31 mouse cellular contexts compared by ENCODE assay signal in the genomic region with DNA sequence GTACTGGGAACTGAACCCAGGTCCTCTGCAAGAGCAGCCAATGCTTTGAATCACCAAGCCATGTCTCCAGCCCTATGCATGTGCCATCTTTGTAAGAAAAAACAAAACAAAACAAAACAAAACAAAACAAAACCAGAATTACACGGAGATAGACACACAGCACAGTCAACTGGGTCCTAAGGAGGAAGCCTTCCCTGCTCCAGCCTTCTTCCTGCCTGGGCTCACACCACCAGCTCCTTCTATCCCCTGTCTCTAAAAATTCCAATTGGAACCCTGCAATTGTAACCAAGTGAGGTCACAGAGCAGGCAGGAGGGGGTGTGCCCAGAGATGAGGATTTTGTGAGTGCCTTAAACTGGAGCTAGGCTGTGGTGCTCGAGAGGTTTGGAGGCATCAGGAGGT. TPM values are rescaled to one million over a fixed set of nuclear protein-coding genes. Genes with fewer than 3 reads are reported as not detected.
"Had no signal": no experiment of that assay in that cellular context is flagged by ENCODE, and none has a peak within 500 bp of the region (broad histone marks: within the 10 kb centered on the region; RNA-seq: fewer than 3 reads in every experiment).

A gene (plus strand): TSS at position 301 of the 400 bp plus-strand sequence.

- DNase-seq: kidney, postnatal 25 days; layer of hippocampus, adult 9-11 months; liver; lung, adult 18-20 months; lung, postnatal 10 days; lung, postnatal 36 days; retina, postnatal 1 day; right cerebral cortex, postnatal 25 days; spleen, adult 18-20 months; thymus, adult 2 months; thymus, postnatal 14 days; thymus, postnatal 4 days had no signal

- H3K4me2 ChIP-seq: limb, embryonic 13.5 days; liver, embryonic 12.5 days; liver, embryonic 15.5 days; lung, embryonic 15.5 days; midbrain, embryonic 13.5 days; neural tube, embryonic 13.5 days; stomach, embryonic 15.5 days had no signal

- H3K36me3 ChIP-seq: limb, embryonic 10.5 days; limb, embryonic 13.5 days; liver, embryonic 12.5 days; liver, embryonic 15.5 days; lung, embryonic 15.5 days; midbrain, embryonic 10.5 days; midbrain, embryonic 13.5 days; neural tube, embryonic 13.5 days; stomach, embryonic 15.5 days had no signal

- H3K27me3 ChIP-seq: limb, embryonic 13.5 days; liver, embryonic 12.5 days; liver, embryonic 15.5 days; lung, embryonic 15.5 days; midbrain, embryonic 13.5 days; neural tube, embryonic 13.5 days; stomach, embryonic 15.5 days had no signal

- H3K27ac ChIP-seq: kidney, postnatal 0 days; layer of hippocampus, adult 2 months; limb, embryonic 10.5 days; limb, embryonic 13.5 days; liver, embryonic 12.5 days; liver, embryonic 15.5 days; lung, embryonic 15.5 days; midbrain, embryonic 10.5 days; midbrain, embryonic 13.5 days; neural tube, embryonic 13.5 days; stomach, embryonic 15.5 days had no signal

- H3K9ac ChIP-seq: limb, embryonic 13.5 days; liver, embryonic 12.5 days; liver, embryonic 15.5 days; lung, embryonic 15.5 days; midbrain, embryonic 13.5 days; neural tube, embryonic 13.5 days; stomach, embryonic 15.5 days had no signal

- ATAC-seq: liver, embryonic 12.5 days; midbrain, embryonic 13.5 days; midbrain, embryonic 16.5 days had no signal

- H3K9me3 ChIP-seq: limb, embryonic 10.5 days; limb, embryonic 13.5 days; liver, embryonic 12.5 days; liver, embryonic 15.5 days; lung, embryonic 15.5 days; midbrain, embryonic 10.5 days; midbrain, embryonic 13.5 days; neural tube, embryonic 13.5 days; stomach, embryonic 15.5 days had no signal

- H3K4me3 ChIP-seq: layer of hippocampus, adult 2 months; limb, embryonic 10.5 days; limb, embryonic 13.5 days; liver, embryonic 12.5 days; liver, embryonic 15.5 days; lung, embryonic 15.5 days; megakaryocyte, embryonic 14.5 days; midbrain, embryonic 10.5 days; midbrain, embryonic 13.5 days; myocyte; neural tube, embryonic 13.5 days; stomach, embryonic 15.5 days had no signal

- H3K4me1 ChIP-seq: limb, embryonic 10.5 days; limb, embryonic 13.5 days; liver, embryonic 12.5 days; liver, embryonic 15.5 days; lung, embryonic 15.5 days; midbrain, embryonic 10.5 days; midbrain, embryonic 13.5 days; neural tube, embryonic 13.5 days; stomach, embryonic 15.5 days had no signal

RNA-seq across cellular contexts. Expression of the gene that starts here (rescaled TPM):
- total RNA-seq: layer of hippocampus, adult 2 months; layer of hippocampus, postnatal 25 days; left cerebral cortex, adult 18-20 months; left cerebral cortex, postnatal 25 days; monocyte, adult 5-6 weeks; neutrophil, adult 5-6 weeks had no signal
- polyA plus RNA-seq: limb, embryonic 10.5 days; limb, embryonic 13.5 days; liver, embryonic 12.5 days; liver, embryonic 15.5 days; lung, embryonic 15.5 days; midbrain, embryonic 10.5 days; midbrain, embryonic 13.5 days; midbrain, embryonic 16.5 days; myocyte; neural tube, embryonic 13.5 days; thymus, adult 2 months had no signal
